Mouse (Mus musculus) embryonic fibroblast, embryonic 13.5 days (primary cell): Measurements from ENCODE around the gene Sun2.

Experiments used
- CTCF ChIP-seq: IDR thresholded peaks from 2 replicates; pipeline ENCODE4 v1.5.1; 2011; ENCODE audit warnings: mild to moderate bottlenecking, control low read depth, low read length, moderate library complexity, borderline replicate concordance; ENCODE audit not compliant: insufficient read depth
- POLR2A ChIP-seq: IDR thresholded peaks from 2 replicates; pipeline ENCODE4 v1.6.1; 2011; ENCODE audit warnings: low read depth, mild to moderate bottlenecking, control low read depth, low read length, moderate library complexity

GRCm38 (mm10) chr15:79774117-79775027 is 32.0 kb upstream of the Sun2 start:
- TF ChIP-seq CTCF: no peak
- TF ChIP-seq POLR2A: peak; percentile 78
